Mouse (Mus musculus) heart, adult 10 weeks (tissue): ENCODE data around the gene Lrif1. TPM values are rescaled to one million over a fixed set of nuclear protein-coding genes. Genes with fewer than 3 reads are reported as not detected.

Source experiments
- polyA plus RNA-seq: library from polyadenylated mRNA; stranded (reverse); fragments of 350-450 nt; fragmentation: Illumina TruSeq; extraction: RNeasy Lipid Tissue Mini Kit (QIAGEN cat#74804); gene quantifications from one replicate; pipeline ENCODE4 v1.2.3, GENCODE M21; 2014; ENCODE audit warnings: low read depth, low replicate concordance

Gene Lrif1
- 15.0 TPM for polyA plus RNA-seq

GRCm38 (mm10) chr3:106684830-106685229 is at the start of gene Lrif1:
Gene Lrif1 (plus strand): TSS chr3:106684987.

Other genes starting within 250 kb of the Lrif1 start
- 1.9 TPM for gene Dennd2d, start 202.6 kb upstream of the Lrif1 start, polyA plus RNA-seq
- gene Dram2, start 137.2 kb upstream of the Lrif1 start, polyA plus RNA-seq, result 103 TPM
- gene Cept1, start 137.2 kb upstream of the Lrif1 start, polyA plus RNA-seq, result 25.5 TPM
- 6.3 TPM for gene Cd53, start 105.2 kb downstream of the Lrif1 start, polyA plus RNA-seq
- not detected for gene Olfr266, start 141.3 kb downstream of the Lrif1 start, polyA plus RNA-seq